Mouse (Mus musculus) cerebellum, adult (tissue): ENCODE results near the gene Mtcl1.

ENCODE experiments used
- ATAC-seq: cut with Nextera tagmentation; 2 replicates; pipeline ENCODE4 v1.9.2; 2017; ENCODE audit warnings: mild to moderate bottlenecking, moderate library complexity, mixed read lengths; ENCODE audit not compliant: insufficient number of reproducible peaks, low FRiP score, low TSS enrichment

The Mtcl1 gene

DNA sequence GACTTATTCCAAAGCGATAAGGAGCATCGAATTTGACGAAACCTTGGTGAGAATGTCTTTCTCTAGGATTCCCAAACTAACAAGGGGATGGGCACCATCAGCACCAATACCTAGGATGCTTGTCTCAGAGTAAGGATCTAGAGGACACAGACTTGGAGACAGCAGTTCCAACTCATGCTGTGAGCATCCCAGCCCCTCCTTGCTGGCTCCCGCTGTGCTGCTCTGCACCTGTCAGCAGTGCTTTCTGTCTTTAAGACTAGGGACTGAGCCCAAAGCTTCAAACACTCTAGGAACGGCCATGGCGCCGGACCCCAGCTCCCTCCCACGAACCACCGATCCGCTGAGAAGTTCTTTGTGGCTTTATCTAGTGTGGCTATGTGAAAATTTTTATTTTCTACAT, 114.0 kb downstream of the Mtcl1 start:
- ATAC-seq = 0 out of 2 replicates have a peak, but pooled peaks have one; percentile 9

DNA sequence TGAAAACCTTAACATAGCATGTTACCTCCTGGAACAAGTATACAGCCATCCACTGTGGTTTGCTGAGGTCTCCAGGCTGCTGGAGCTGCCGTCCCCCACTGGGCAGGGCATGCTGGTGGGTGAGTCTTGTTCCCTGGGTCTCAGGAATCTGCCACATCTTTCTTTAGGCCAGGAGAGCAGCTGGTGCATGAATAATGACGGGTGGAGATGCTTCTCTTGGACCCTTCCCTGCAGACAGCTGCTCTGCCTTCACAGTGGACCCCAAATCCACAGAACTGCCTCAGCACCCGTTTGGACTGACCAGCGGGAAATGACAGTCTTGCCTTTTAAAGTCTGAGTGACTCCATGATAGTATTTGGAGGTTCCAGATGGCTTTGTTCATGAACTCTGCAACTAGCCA, 114.7 kb downstream of the Mtcl1 start:
- ATAC-seq = no peak

DNA sequence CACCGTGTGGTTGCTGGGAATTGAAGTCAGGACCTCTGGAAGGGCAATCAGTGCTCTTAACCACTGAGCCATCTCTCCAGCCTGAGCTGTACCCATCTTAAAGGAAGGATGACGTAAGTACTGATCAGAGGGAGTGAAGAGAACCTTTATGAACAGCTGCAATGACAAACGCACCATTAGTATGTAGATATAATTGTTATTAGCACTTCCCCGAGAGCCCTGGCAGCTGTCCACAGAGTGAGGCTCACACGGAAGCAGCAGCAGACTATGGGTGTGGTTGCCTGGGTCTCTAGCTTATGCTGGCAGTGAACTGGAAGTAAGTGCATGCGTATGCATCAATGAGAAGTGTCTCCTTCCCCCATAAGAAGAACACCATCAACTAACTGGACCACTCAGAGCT, 118.3 kb downstream of the Mtcl1 start:
- no peak for ATAC-seq

DNA sequence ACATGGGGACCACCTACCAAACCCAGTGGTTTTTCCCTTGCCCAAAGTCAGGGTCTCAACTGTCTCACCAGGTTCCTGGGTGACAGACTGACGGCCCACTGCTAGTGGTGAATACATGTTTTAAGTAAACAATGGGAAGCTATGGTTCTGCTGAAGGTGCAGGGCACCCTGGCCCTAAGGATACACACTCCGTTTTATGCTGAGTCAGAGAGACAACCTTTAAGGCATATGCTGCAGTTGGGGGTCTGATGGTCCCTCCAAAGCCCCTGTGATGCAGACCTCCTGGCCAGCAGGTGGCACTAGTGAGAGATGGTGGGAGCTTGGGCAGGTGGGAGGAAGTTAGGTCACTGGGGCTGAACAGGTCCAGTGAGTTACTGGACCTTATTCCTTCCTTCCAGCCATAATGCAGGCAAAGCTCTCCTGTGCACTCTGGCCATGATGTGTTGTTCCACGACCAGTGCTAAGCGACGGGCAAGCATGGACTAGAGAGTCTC, 123.0 kb downstream of the Mtcl1 start:
- no peak for ATAC-seq

DNA sequence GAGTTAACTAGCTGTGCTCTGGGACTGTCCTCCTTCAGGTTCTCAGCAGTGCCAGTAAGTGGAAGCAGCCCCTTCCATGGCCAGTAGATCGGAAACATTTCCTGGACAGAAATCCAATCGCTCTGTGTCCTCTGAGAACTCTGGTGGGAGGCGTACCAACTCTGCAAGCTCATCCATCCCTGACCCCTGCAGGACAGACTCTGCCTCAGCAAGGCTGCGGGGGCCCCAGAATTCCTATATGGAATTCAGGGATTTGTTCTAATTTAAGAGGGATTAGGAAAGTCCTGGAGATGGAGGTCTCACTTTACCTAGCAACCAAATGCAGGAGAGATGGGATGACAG, 123.4 kb downstream of the Mtcl1 start:
- ATAC-seq = 0 out of 2 replicates have a peak, but pooled peaks have one; percentile 13

DNA sequence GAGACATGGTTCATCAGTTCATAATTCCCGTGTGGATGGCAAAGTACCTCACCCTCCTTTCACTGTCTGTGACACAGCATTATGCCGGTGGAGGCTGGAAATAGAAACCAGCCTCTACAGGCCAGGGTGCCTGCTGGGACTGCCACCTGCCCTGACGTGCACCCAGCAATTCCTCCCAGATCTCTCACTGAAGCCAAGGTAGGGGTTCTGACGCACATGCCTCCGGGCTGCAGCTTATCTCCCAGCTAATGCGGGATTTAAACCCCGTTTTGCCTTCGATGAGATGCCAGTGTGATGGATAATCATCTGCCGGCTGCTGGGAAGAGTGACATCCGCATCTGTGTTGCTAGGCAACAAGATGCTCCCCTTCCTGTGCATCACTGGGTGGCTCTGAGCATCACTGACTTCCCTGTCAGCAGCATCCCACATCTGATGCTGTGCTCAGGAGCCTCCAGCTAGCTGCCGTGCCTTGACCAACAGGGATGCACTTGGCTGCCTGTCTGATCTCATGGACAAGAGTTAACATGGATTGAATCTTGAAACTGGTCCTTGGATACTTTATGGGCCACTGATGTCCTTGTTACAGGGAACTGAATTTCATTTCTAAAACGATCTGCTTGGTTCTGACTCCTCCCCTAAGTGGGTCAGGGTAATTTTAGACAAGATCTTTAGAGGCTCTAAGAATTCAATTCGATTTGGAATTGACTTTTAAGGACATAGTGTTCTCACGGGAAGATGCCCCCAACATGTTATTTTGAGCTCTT, 123.9 kb downstream of the Mtcl1 start:
- ATAC-seq = peak; percentile 90

DNA sequence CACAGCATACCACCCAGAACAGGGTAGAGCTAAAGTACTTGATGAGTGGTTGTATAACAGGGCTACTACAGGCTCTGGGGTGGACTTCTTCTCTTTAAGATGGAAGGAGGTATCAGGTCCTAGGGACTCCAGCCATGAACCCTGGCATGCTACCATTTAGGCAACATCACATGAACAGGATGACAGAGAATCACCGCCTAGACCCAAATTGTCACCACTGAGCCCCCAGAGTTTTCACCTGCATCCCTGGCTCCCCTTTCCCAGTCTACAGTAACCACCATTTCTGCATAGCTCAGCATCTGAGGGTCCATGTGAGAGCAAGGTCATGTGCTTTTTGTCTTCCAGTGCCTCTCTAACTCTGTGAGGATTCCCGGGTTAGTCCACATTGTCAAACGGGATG, 124.7 kb downstream of the Mtcl1 start:
- no peak for ATAC-seq

DNA sequence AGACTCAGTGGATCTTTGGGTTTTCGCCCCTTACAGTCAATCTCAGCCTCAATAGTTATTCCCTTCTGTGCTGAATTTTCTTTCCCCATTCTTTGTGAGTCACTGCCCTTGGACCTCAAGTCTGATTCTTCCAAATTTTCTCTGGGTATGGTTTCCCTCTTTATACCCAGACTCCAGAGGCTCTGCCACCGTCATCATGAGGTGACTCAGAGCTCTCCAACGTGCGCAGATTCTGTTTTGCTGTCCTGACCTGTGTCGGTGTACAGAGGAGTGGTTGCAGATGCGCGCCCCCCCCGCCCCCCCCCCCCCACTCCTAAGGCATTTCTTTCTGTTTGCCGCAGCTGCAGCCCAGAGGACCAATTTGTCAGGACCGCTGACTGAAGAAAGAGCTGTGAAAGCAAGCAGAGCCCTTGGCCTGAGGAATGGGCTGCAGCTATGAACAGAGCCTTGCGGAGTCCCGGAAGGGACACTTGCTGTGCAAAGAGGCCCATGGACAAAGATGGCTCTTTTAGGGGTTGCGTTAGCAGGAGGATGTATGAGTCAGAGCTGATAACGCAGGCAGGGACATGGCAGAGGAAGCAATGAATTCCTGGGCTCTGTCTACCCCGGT, 126.8 kb downstream of the Mtcl1 start:
- ATAC-seq = no peak

DNA sequence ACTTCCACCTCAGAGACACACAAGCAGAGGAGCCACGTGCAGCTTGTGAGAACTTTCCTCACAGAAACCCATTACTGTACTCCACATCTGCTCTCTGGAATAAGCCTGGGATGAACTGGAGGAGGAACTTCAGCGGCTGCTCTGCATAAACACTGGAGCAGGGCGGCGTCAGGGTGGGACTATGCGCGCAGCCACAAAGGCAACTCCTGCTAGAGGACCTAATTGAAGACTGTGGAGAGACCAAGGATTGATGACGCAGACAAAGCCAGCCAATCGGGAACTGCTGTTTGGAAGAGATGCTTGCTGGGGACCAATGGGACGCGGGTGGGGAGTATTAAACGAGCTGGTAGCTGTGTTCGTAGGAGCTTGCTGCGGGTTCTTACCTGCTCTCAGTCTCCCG, 127.6 kb downstream of the Mtcl1 start:
- ATAC-seq = no peak

DNA sequence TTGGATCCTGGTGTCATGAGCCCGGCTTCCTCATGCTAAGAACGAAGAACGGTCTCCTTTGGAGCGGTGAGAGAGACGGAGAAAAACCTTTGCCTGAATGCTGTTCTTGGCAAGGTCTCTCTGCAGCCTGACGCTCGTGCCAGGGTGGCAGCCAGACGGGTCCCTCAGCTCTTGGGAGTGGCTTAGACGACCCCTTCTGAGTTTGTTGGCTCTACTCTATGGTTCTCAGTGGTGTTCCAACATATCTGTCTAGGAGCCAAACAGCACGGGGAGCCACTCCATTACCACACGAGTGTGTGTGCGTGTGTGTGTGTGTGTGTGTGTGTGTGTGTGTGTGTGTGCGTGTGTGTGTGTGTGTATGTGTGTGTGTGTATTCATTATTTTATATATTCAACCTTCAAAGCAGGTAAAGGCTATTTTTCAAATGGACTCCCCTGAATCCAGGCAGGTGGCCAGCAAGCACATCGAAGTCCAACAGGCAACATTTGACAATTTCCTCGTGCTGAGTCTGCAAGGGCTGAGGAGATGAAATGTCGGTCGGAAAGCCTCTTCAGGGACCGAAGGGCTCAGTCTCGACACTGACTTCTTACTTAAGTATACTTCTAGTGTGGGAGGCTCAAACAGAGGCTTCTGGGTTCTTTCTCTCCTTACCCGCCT, 128.7 kb downstream of the Mtcl1 start:
- 0 out of 2 replicates have a peak, but pooled peaks have one; percentile 32 for ATAC-seq

DNA sequence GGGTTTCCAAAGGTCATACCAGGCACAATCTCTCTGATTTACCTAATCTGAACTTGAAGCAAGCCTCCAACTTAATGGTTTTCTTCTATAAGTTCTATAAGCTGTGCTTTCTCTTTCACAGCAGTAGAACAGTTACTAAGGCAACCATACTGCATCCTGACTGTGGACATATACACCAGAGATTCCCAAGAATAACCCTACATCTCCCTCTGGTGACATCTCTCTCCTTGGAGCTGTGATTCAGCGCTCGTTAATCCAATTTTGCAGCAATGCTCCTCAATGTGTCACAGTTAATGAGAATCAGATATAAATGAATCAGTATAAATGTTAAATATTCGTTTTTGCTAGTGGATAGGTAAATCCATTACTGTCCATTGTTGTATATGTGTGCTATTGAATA, 131.5 kb downstream of the Mtcl1 start:
- no peak for ATAC-seq

DNA sequence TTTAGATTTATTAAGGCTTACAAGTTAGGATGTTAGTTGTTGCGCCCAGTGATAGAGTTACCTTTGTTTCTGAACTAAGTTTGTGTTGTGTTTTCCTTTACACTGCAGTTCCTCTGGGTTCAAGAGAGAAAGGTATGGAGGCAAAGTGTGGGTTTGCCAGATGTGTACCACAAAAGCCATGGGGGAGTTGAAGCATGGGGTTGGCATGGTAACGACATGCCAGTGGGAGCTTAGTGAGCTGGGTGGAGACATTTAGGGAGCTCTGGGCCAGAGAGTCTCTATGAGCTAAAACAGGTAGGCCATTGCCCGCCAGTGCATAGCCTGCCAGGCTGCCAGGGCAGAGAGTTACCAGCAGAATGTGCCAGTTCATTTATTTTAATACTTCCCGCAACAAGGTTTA, 132.0 kb downstream of the Mtcl1 start:
- no peak for ATAC-seq

DNA sequence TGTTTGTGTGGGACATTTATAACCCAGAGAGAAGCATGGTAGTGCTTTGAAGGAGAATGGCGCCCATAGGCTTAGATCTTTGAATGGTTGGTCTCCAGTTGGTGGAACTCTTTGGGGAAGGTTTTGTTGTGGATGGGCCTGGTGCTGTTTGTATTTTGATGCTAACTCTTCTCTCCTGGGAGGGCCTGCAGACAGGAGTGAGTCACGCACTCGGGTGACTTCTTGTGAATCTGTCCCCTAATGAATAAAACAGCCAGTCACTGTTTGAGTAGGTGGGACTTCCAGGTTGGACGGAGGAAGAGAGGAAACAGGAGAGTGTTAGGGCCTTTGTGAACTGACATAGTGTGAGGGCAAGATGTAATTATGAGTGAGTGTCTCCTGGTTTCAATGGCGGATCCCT, 132.4 kb downstream of the Mtcl1 start:
- no peak for ATAC-seq

DNA sequence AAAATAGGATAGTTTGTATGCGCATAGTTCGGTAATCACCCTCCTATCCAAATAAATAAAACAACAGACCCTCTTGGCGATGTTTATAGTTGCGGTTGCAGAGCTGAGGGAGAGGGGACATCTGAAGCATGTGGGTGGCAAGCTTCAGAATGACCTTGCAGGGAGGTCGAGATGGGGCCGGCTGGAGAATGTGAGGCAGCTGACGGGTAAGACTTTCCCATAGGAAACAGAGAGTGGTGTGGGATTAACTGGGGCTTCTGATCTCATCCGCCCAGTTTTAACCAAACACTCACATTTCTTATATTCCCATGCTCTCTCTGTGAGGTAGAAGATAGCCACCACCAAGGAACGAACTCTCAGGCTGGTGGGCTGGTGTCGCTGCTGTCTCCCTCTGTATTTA, 134.1 kb downstream of the Mtcl1 start:
- no peak for ATAC-seq

DNA sequence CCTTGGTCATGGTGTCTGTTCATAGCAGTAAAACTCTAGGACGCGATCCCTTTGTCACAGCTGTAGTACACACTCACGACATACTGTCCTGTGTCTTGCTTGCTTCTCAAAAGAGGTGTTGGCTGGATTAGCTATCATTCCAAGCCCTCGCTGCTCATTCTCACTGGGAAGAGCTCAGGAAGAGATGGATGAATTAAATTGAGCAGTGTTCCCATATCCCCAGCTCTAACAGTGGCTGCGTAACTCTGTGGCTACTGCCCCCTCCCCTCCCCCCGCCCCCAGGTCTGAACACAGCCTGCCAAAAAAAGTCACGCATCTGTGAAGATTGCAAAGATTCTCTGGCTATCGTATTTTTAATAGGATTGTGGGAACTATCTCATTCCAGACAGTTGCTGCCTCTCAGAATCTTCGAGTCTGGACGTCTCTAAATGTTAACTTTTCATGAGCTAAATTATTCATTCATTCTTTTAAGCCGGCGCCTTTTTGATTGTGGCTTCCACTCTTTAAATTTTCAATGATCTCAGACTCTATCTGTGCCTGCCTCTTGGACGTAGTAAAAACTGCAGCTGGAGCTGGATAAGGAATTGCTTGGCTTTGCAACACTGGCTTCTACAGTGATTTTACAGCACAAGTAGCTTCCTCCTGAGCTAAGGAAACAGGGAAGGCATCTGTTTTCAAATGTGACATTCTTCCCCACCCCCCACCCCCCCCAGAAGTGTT, 134.8 kb downstream of the Mtcl1 start:
- no peak for ATAC-seq

DNA sequence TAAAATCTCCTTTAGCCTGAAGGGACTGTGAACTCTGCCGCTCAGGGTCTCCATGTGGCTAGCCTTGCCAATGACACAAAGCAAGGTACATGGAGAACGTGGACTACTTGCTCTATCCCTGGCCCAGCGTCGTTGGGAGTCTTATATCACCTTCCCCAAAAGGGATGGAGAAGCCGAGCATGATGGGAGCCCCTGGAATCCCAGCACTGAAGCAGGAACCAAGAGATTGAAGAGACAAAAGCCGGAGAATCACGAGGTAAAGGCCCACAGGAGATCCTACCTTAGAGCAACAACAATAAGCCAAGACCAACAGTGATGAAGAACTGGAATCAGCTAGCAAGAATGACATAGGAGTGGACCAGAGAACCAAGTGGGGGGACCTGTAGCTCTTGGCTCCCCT, 147.6 kb downstream of the Mtcl1 start:
- ATAC-seq = no peak

DNA sequence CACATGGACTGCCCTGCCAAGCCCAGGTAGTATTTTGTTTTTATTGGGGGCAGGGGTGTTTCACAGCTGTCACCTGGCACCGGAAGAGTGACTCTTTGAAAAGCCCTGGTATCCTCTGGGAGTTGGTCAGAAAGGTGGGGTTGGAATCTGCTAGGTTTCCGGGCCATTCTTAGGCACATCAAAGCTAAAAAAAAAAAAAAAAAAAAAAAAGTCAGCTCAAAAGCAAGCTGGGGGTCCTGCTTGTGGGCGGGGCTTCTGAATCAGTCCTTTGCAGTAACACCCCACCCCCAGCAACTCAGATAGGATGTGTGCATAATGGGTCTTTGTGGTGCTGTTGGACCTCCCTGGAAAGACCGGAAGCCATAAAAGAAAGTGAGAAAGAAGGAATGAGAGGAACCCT, 148.3 kb downstream of the Mtcl1 start:
- ATAC-seq = no peak

DNA sequence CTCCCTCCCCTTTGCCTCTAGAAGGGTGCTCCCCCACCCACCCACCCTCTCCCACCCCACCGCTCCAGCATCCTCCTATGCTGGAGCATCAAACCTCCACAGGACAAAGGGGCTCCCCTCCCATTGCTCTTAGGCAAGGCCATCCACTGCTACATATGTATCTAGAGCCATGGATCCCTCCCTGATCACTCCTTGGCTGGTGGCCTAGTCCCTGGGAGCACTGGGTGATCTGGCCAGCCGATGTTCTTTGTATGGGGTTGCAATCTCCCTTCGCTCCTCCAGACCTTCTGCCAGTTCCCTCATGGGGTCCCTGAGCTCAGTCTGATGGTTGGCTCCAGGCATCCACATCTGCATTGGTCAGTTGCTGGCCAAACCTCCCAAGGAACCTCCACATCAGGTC, 151.8 kb downstream of the Mtcl1 start:
- ATAC-seq = no peak

DNA sequence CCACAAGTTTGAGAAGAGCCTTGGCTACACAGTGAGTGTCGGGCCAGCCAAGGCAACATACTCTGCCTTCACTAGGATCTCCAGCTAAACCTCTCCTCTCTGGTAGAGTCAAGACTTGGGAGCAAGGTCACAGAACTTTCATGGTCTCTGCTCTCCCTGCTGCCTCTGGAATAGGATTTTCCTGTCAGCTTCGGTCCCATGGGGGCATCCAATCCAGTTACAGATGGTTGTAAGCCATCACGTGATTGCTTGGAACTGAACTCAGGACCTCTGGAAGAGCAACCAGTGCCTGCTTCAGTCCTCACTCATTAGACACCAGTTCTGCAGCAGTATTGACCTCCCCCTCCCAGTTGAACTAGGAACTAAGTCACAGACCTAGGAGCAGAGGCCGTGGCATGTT, 156.0 kb downstream of the Mtcl1 start:
- no peak for ATAC-seq

DNA sequence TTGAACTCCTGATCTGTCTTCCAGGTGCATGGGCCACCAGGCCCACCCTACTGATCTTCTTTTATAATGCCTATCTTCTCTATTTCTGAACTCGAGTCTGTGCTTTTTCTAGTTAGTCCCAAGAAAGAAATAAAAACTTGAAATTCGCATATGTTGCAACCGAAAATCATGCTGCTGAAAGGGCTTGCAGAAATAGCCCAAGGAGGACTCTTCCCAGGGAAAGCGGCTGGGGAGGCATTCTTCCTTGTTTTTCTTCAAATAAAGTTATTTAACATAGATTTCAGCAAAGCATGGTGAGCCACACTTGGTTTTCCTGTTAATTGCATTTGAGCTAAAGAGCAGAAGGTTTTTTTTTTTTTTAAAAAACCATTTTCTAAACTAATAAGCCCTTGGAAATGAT, 159.7 kb downstream of the Mtcl1 start:
- ATAC-seq = no peak
